Mouse (Mus musculus): ENCODE data around the gene Tatdn3. TPM values are rescaled to one million over a fixed set of nuclear protein-coding genes. Genes with fewer than 3 reads are reported as not detected.
"Not testable (repeated sequence)": the region's sequence is repeated elsewhere in the genome, so short reads cannot be mapped to it uniquely, and the experiment has no call there.

Tatdn3 gene
- total RNA-seq, 2 experiments from 2014 or later, result 29.9 to 30.7 TPM

DNA sequence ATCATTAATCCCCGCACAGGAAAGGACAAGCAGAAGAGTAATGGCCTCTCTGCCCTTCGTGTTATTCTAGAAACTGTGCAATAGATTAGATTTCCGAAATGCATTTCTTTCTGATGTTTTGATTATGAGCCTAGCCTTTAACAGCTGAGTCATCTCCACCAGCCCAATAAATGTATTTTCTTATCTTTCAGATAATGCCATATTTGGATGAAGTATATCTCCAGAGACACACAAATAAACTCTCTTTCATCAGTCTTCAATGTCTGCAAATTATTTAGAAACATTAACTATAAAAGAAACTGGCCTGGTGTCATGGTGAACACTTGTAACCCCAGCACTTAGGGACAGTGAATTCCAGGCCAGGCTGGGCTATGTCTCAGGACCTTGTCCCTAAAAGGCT is 20.0 kb downstream of the Tatdn3 start:
- intact Hi-C loops (cut with DNase I), result no loop called here
- DNase-seq (ENCODE audit: low spot score in 2 of 2), result no peak

DNA sequence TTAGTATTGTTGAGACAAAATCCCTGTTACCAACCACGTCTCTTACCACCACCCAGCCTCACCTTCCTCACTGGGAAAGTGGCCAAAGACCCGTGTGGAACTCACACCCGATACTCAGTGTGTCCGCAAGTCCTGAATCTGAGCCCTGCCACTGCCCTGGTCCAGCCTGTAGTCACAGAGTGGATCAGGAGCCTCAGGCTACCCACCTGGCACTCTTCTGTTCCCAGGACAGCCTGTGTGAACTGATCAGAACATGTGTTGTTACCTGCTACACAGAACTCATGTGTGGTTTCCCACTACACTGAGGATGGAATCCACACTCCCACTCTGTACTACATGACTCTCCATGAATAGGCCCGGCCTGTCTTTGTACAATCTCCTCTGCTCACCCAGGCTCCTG is 20.6 kb downstream of the Tatdn3 start:
- DNase-seq (ENCODE audit: low spot score in 2 of 2), result no peak
- intact Hi-C loops (cut with DNase I), result no loop called here

DNA sequence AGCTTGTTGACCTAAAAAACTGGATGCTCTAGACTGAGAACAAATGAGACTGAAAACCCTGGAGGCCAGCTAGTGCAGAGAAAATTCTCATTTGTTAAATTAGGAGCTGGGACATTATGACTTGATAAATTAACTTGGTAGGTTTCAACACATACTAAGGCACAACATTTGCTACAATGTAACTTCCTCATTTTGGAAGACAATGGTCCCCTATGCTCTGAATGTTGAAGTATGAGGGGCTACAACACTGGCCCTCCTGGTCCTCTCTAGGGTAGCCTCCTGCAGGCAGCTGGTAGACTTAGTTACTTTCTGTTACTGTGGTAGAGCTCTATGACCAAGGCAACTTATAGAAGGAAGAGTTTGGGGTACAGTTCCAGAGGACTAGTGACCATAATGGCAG is 21.4 kb downstream of the Tatdn3 start:
- intact Hi-C loops (cut with DNase I), result no loop called here
- no peak for DNase-seq (ENCODE audit: low spot score in 2 of 2)

DNA sequence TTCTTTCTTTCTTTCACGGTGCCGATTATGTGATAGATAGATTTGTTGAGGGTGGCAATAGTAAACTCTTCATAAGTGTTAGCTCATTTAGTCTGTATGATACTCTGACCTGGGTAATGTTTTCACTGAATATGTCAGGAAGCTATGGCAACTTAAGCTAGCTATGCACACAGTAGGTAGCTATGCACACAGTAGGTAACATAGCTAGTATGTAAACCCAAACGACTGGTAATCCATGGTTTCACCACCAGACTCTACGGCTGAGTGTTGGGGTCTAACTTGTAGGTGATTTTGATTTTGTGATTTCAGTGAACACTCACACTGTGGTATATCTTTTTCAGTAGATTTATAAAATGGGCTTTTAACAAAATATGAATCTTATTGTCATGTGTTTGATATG is 24.7 kb downstream of the Tatdn3 start:
- intact Hi-C loops (cut with DNase I), result no loop called here
- no peak for DNase-seq (ENCODE audit: low spot score in 2 of 2)

DNA sequence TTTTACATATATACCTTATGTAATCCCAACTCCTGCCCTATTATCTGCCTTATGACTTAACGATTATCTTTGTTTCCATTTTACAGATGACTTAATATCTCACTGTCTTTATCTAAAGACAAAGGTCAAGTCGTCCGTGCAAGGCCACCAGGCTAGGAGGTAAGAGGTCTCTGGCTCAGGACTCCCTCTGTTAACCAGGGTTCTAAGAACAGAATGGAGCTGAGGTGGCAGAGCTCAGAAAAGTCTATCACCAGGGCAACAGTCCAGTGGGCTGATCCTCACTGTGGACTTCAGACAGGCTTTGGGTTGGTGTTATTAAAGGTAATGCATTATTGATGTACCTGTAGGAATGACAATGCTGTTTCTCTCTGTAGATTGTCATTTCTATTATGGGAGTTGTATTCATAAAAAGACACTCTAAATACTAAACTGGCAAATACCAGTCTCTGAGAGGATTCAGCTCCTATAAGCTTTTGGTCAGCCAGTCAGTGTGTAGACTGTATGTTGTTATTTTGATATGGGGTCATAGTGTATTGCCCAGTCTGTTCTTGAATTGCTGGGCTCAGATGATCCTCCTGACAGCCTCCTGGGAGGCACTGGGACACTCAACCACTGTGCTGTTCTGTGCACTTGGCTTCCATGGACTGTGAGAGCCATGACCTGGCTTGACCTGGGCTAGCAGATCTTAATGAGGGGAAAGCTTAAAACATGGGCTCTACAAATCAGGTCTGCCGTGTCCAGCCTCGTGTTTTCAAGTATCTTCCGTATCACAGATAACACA is 26.0 kb downstream of the Tatdn3 start, which contains the start of gene Spata45:
Spata45 (plus strand) TSS at position 86 of the 781 bp plus-strand sequence.
- no peak for DNase-seq (ENCODE audit: low spot score in 2 of 2)
- intact Hi-C loops (cut with DNase I), result no loop called here

DNA sequence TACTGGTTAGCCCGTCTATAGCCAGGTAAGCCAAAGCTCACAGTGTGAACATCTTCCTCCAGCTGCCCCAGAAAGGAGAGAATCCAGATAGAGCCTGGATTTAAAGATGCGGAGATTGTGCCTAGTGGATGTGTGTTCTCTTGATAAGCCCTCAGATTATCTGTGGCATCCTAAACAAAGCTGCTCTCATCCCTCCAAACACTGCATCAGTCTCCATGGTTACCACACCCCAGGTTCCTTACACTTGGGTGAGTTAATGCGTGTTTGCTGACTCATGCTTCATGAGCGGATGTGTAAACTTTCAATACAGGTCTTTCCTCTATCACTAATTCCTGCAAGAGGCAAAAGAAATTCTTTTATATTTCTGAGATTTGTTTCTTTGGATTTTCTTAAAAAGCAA is 27.1 kb downstream of the Tatdn3 start:
- intact Hi-C loops (cut with DNase I), result no loop called here
- no peak for DNase-seq (ENCODE audit: low spot score in 2 of 2)

DNA sequence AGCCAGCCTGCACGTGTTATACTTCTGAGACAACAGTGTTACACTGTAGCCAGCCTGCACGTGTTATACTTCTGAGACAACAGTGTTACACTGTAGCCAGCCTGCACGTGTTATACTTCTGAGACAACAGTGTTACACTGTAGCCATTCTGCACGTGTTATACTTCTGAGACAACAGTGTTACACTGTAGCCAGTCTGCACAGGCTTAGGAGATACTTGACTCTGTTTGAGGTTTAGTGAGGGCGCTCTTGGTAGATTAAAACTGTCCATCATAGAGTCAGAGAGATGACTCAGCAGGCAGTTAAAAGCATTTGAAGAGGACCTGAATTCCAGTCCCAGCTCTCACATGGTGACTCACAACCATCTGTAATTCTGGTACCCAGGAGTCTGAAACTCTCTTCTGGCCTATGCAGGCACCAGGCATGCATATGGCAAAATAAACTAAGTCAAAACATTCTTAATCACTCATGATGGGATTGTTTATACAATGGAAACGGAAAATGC is 31.8 kb downstream of the Tatdn3 start:
- DNase-seq (ENCODE audit: low spot score in 2 of 2); intact Hi-C loops (cut with DNase I): not testable (repeated sequence)

DNA sequence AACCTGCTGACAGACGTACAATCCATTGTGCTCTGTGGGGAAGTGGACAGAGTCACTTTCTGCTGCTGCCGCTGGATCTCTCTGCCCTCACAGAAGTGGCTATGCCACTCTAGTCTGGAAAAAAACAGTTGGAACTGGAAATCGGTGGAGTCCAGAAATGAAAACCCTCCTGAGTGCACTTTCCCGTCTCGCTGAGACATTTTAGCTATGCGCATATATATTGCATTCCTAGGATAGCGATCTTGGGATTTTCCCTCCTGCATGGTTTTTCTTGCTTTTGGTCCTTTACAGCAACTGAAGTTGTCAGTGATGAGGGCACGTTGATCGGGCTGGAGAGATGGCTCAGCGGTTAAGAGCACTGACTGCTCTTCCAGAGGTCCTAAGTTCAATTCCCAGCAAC is 32.5 kb downstream of the Tatdn3 start:
- intact Hi-C loops (cut with DNase I), result no loop called here
- DNase-seq (ENCODE audit: low spot score in 2 of 2), result no peak

DNA sequence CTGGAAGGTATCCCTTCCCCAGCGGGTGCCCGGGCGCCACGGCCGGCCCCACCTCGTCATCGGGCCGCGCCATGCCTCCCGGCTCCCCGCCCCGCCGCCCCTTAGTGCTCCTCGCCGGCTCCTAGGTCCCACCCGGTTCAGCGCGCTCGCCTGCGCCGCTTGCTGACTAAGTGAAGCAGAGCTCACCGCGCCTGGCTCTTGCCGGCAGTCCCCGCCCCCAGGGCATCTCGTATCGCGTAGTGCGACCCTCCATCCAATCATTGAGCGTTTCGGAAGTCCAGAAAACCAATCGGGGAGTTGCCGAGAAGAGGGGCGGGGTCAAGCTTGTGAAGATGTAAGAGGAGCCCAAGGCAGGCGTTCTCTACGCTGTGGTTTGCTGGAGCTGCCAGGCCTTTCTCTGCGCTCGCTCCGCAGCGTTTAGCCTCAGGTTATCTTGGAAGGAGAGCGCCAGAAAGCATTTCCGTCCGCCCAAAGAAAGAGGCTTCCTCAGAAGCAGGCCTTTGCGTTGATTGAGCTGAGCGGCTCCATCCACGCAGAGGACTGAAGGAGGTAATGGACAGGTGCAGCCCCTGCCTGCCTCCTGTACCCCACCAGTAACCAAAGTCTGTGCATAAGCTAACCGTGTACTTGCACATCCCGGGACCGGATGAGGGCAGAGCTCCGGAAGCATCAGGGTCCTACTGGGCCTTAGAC is 36.6 kb downstream of the Tatdn3 start, which contains the start of gene Flvcr1:
Flvcr1 (minus strand) TSS at position 138 of the 693 bp plus-strand sequence.
- intact Hi-C loops (cut with DNase I), result no loop called here
- DNase-seq (ENCODE audit: low spot score in 2 of 2), result peak; percentile 99 to 100

DNA sequence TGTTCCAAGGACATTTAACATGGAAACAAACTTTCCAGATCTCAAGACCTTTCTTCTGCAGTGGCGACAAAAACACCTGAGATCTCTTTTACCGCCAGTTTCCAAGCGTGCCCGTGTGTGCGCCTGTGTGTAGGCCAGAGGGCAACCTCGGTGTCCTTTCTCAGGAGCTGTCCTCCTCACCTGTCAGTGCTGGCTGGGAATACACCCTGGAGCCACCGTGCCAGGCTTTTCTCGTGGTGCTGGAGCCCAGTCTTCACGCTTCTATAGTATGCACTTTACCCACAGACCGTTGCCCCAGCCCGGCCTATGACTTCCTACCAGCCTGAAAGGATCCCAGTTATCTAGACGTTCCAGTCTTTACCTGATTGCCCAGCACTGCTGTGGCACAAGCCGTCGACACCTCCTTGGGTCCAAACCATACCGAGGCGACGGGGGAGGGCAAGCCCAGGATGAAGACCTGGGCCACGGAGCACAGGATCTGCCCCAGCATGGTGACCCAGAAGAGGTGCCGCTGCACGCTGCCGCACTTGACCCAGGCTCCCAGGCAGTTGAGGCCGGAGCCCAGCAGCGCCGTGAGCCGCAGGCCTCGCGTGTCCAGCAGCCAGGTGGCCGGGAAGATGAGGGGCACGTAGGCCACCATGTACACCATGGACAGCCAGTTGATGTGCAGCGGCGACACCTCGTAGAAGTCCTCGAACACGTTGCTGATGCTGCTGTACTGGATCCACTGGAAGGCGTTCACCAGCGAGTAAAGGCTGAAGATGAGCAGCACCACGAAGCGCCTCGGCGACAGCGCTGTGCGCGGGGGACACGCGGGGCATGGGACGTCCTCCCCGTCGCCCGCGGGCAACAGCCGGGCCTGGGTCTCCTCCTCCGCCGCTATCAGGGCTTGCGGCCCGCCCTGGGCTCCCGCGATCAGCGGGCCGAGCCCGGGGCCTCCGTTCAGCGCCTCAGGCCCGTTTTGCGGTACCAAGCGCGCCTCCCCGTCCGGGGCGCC is 37.4 kb downstream of the Tatdn3 start:
- peak; percentile 22 to 41 for DNase-seq (ENCODE audit: low spot score in 2 of 2)

DNA sequence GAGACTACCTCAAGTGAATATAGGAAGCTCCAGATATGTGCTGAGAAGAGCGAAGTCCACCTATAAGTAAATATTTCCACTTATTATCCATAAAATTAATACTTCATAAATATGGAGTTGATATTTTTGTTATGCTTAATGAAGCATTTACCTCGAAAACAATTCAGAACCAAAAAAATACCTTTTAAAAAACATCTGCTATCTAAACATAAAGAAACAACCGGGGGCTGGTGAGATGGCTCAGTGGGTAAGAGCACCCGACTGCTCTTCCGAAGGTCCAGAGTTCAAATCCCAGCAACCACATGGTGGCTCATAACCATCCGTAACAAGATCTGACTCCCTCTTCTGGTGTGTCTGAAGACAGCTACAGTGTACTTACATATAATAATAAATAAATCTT is 38.9 kb downstream of the Tatdn3 start:
- intact Hi-C loops (cut with DNase I); DNase-seq (ENCODE audit: low spot score in 2 of 2): not testable (repeated sequence)

More for the DNA sequence above, 37.4 kb downstream of the Tatdn3 start:
- intact Hi-C loops (cut with DNase I), result no loop called here

DNA sequence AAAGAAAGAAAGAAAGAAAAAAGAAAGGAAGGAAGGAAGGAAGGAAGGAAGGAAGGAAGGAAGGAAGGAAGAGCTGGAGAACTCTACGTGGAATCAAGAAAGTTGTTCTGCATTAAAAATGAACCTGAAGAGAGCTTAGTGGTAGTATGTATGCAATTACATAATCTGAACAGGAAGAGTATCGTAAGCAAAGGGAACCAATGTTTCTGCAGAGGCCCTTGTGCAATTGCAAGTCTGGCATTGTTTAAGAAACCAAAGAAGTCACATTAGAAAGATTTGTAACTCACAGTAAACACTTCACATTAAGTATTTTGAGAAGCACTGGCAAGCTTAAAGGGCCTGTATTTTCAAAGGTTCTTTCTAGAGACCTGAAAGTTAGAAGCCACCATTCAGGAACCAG is 39.6 kb downstream of the Tatdn3 start:
- no peak for DNase-seq (ENCODE audit: low spot score in 2 of 2)
- intact Hi-C loops (cut with DNase I), result no loop called here

DNA sequence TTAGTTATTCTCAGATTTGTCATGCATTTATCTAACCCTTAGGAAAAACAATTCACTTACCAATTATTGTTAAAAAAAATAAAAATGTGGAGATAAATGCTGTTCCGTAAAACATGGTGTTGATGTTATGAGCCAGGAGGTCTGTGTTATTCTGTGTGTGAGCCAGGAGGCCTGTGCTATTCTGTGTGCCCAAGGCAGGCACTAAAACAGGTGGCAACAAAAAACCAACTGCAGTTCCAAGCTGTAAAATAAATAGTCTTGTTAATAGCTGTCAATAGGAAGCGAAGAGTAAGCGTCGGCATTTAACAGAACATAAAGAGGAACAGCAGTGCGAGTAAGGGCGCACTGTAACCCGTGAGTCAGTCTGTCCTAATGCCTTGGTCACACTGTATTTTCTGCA is 41.7 kb downstream of the Tatdn3 start:
- intact Hi-C loops (cut with DNase I), result no loop called here
- no peak for DNase-seq (ENCODE audit: low spot score in 2 of 2)

DNA sequence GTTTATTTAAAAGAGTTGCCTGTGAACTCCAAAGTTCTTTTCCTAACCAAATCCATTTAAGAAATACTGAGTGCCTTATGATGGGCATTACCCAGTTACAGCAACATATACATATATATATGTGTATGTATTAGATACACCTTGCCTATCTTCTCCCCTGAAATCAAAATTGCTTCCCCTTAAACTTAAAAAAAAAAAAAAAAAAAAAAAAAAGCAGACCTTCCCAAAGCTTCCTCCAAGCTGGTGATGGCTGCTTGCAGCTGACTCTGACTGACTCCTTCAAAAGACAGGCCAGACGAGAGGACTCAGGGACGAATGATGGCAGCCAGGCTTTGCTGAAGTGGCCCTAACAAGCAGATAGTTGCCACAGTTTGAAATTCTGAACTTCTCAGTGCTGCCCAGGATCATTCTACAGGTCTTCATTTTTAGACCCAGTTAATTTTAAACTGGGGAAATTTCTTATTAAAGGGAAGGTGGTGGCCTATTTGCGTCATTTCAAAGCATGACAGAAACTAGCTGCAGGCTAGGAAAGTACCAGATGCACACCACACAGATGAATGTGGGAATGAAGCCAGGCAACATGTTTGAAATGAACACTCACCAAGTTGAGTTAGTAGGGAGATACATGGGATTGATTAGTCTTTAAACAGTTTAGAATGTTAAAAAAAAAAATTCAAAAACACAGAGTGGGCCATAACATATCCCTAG is 42.4 kb downstream of the Tatdn3 start:
- DNase-seq (ENCODE audit: low spot score in 2 of 2), result no peak
- intact Hi-C loops (cut with DNase I), result no loop called here

DNA sequence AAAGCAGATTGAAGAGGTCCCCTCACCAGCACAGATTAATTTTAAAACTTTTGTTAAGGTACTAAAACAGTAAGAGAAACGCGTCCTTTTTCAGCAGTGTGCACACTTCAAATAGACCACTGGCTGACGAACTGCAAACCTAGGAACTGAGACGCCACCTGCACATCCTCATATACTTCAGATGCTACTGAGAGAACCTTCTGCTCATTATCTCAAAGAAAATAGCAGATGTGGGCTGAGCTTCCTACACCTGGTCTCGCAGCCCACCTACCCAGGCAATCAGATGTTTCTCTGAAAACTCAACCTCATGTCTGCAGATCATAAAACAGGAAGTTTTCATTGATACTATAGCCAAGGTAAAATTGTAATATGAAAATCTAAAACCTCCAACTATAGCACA is 42.9 kb downstream of the Tatdn3 start:
- no peak for DNase-seq (ENCODE audit: low spot score in 2 of 2)
- intact Hi-C loops (cut with DNase I), result no loop called here

DNA sequence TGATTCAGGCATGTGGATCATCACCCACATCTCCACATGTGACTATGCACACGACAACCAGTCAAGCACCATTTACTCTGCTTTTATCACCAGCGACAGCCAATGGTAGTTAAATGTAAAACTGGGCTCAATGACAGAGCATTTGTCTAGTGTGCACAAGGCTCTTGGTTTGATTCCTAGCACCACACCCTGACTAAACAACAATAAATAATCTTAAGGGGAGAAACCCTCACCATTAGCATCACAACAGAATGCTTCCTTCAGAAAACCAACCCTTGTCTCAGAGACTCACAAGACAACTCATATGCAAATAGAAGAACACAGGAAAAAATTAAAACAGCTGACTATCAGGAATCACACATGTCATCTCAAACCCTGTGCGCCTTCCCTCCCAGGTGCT is 48.5 kb downstream of the Tatdn3 start:
- DNase-seq (ENCODE audit: low spot score in 2 of 2), result no peak
- intact Hi-C loops (cut with DNase I), result no loop called here

DNA sequence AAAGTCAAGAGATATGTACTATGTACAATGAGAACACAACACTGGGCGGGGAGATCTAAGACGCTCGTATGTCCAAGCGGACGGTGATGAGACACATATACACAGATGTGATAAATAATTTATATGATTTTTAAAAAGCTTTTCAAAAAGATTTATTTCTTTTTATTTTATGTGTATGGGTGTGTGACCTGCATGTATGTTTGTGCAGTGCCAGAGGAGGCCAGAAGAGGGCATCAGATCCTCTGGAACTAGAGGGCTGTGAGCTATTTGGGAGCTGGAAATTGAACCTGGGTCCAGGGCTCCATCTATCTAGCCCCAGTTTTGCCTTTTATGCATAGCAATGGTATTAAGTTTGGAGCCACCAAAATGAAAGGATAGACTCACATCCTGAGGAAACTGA is 54.0 kb downstream of the Tatdn3 start:
- intact Hi-C loops (cut with DNase I), result loop anchor here (5.0 kb wide), 1 partner anchor 66 kb away; no protein-coding TSS in a partner anchor

DNA sequence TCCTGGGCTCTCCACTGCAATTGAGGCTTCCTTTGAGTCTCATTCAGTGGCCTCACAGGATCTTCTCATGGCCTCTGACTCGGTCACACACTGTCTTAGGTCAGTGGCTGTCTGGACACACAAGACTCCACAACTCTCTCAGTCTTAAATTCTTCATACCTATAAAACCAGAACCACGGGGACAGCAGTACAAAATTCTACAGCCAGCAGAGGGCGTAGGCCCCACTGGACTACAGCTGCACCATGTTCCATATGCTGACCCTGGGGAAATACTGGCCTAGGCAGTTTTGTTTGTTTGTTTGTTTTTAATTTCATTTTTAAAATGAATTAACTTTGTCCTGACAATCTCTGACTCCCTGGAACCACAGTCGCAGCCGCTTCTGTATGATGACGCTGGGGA is 60.5 kb downstream of the Tatdn3 start:
- intact Hi-C loops (cut with DNase I), result no loop called here
- DNase-seq (ENCODE audit: low spot score in 2 of 2), result no peak

More for the DNA sequence above, 54.0 kb downstream of the Tatdn3 start:
- no peak for DNase-seq (ENCODE audit: low spot score in 2 of 2)

DNA sequence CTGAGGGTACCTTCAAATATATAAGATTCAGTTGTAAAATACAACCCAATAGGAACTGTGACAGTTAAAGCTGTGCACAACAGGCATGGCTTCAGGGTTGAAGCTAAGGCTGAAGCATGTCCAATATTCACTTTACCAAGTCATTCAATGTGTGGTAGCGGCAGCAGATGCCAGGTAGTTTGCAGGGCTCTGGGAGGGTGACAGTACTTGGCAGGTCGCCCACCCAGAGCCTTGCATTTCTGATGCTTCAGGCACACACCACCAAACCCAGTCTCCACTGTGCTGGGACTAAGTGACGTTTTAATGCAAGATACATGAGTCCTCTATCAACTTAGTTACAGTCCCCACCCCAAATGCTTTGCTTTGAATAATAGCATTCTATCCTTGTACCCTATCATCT is 62.0 kb downstream of the Tatdn3 start:
- DNase-seq (ENCODE audit: low spot score in 2 of 2), result no peak
- intact Hi-C loops (cut with DNase I), result no loop called here

Data from left cerebral cortex, postnatal 14 days (tissue).